Mouse (Mus musculus) limb, embryonic 13.5 days (tissue): Measurements from ENCODE around the gene Cdca7l. TPM values are rescaled to one million over a fixed set of nuclear protein-coding genes. Genes with fewer than 3 reads are reported as not detected.

Experiments
- ATAC-seq: fragments of 200-750 bp; cut with Nextera tagmentation; 2 replicates; pipeline ENCODE4 v1.8.0; 2017; ENCODE audit warnings: low read depth, moderate number of reproducible peaks, moderate TSS enrichment; ENCODE audit not compliant: low FRiP score
- H3K27ac ChIP-seq: fragments of 300-500 bp; sonication (generic); 2 replicates; pipeline ENCODE4 v1.5.1; 2015; ENCODE audit warnings: inconsistent platforms, mild to moderate bottlenecking, moderate library complexity
- H3K27me3 ChIP-seq: fragments of 300-500 bp; sonication (generic); 2 replicates; pipeline ENCODE4 v1.6.1; 2015; ENCODE audit warnings: mild to moderate bottlenecking, inconsistent platforms
- H3K36me3 ChIP-seq: fragments of 300-500 bp; sonication (generic); 2 replicates; pipeline ENCODE4 v1.6.1; 2015; ENCODE audit warnings: inconsistent platforms, mild to moderate bottlenecking, moderate library complexity
- H3K4me1 ChIP-seq: fragments of 300-500 bp; sonication (generic); 2 replicates; pipeline ENCODE4 v1.6.1; 2015; ENCODE audit warnings: inconsistent platforms
- H3K4me2 ChIP-seq: fragments of 300-500 bp; sonication (generic); replicated peaks from 2 replicates; pipeline ENCODE4 v1.6.1; 2015; ENCODE audit warnings: inconsistent platforms, mild to moderate bottlenecking, moderate library complexity
- H3K4me3 ChIP-seq: fragments of 300-500 bp; sonication (generic); 2 replicates; pipeline ENCODE4 v1.5.1; 2015; ENCODE audit warnings: moderate library complexity, mild to moderate bottlenecking, inconsistent platforms
- H3K9ac ChIP-seq: fragments of 300-500 bp; sonication (generic); 2 replicates; pipeline ENCODE4 v1.6.1; 2015; ENCODE audit warnings: mild to moderate bottlenecking, inconsistent platforms
- H3K9me3 ChIP-seq: fragments of 300-500 bp; sonication (generic); 2 replicates; pipeline ENCODE4 v1.6.1; 2016; ENCODE audit warnings: inconsistent platforms
- WGBS: fragments of 180-500 bp; shearing (Covaris S2); methylation state at CpG from one replicate; pipeline ENCODE4 v1.1.7; 2015; 5-methylcytosine and 5-hydroxymethylcytosine counted together
- polyA plus RNA-seq: library from polyadenylated mRNA; unstranded; fragments of >200 nt; fragmentation: Nextera tagmentation; extraction: Ambion mirVana; gene quantifications from 2 replicates; pipeline ENCODE4 v1.2.1, GENCODE M21; 2015

Gene Cdca7l
- polyA plus RNA-seq, 1 experiment from 2014 or later: 32.4 TPM

DNA sequence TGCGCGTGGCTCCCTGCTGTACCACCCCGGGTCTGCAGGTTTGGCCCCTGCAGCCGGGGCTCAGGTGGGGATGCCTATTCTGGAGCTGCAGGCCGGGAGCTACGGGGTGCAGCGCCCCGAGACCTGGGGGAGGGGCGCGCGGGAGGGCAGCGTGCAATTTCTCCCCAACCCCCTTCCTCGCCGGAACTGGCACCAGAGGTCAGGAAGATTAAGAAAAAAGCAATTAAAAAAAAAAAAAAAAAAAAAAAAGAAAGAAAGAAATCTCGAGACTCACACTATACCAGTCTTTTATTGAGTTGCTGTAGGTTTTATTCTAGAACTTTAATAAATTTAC, 40.0 kb downstream of the Cdca7l start:
- Histone ChIP-seq H3K9me3 (no peaks in the 10 kb centered on the region), H3K27me3 (no peaks in the 10 kb centered on the region), H3K36me3 (no peaks in the 10 kb centered on the region), H3K4me1 (peaks cover 21% of the 10 kb centered on the region), H3K27ac (peak overlapping the region; percentile 75; the same call in 1 of the 2 replicates), H3K4me2 (peak overlapping the region; percentile 86), H3K4me3 (peak overlapping the region; percentile 81), H3K9ac (peak overlapping the region; percentile 82)
- 0% methylated on average over 15 of the region's 15 CpGs for WGBS
- no peak for ATAC-seq

DNA sequence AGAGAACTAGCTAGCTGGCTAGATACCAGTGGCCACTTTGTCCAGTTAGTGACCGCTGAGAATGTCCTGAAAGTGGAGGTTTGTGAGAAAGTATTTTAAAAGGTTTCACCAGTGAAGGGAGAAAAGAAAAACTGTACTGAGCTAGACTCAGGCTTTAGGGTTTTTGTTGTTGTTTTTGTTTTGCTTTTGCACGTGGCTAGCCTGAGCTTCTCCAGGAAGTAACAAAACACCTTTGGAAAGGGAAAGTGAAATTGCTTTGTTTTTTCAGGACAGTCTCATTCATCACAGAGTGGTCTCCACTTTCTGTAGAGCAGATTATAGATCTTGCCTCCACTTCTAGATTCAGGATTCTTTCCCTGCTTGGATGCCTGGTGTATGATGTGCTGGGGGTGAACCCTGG, 40.8 kb downstream of the Cdca7l start:
- ATAC-seq: no peak
- WGBS: 25% methylated on average over 2 of the region's 2 CpGs
- H3K9me3 ChIP-seq: no peaks in the 10 kb centered on the region
- peaks cover 26% of the 10 kb centered on the region for H3K4me1 ChIP-seq
- H3K27me3 ChIP-seq: no peaks in the 10 kb centered on the region
- H3K4me2 ChIP-seq: peak overlapping the region; percentile 86
- no peaks in the 10 kb centered on the region for H3K36me3 ChIP-seq
- no peak overlapping the region for H3K27ac ChIP-seq
- H3K9ac ChIP-seq: peak overlapping the region; percentile 51; the same call in 1 of the 2 replicates
- H3K4me3 ChIP-seq: peak overlapping the region; percentile 81

DNA sequence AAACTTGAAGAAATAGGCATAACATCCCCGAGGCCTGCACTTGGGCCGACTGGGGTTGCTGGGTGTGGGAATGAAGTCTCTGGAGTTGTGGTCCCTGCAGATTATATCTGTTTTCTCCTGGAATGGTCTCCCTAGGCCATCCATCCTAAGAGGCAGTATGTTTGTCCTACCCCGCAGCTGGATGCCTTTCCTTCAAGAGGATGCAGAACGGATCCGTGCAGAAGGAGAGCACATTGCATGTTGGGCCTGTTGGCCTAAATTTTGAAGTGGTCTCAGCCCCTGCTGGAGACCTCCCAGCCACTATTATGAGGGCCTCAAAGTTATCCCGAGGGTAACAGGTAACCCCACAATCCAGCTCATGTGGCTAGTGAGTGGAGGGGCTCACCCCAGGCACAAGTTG, 44.5 kb downstream of the Cdca7l start:
- H3K9me3 ChIP-seq: no peaks in the 10 kb centered on the region
- H3K27me3 ChIP-seq: no peaks in the 10 kb centered on the region
- no peak for ATAC-seq
- peaks cover 4% of the 10 kb centered on the region; the same call in 1 of the 2 replicates for H3K36me3 ChIP-seq
- no peak overlapping the region for H3K27ac ChIP-seq
- H3K4me3 ChIP-seq: no peak overlapping the region
- H3K9ac ChIP-seq: no peak overlapping the region
- peaks cover 30% of the 10 kb centered on the region for H3K4me1 ChIP-seq
- H3K4me2 ChIP-seq: no peak overlapping the region
- 90% methylated on average over 6 of the region's 6 CpGs for WGBS

- Histone ChIP-seq H3K27me3 (no peaks in the 10 kb centered on the region), H3K4me3 (no peak overlapping the region), H3K36me3 (peaks cover 4% of the 10 kb centered on the region; the same call in 1 of the 2 replicates), H3K27ac (no peak overlapping the region; the same call in 1 of the 2 replicates), H3K9me3 (no peaks in the 10 kb centered on the region), H3K4me2 (no peak overlapping the region), H3K9ac (no peak overlapping the region), H3K4me1 (peaks cover 19% of the 10 kb centered on the region; the same call in 1 of the 2 replicates)
- no peak for ATAC-seq
- 58% methylated on average over 10 of the region's 10 CpGs for WGBS
These were observed 46.4 kb downstream of the Cdca7l start for GRCm38 (mm10) chr12:117850472-117850871.

DNA sequence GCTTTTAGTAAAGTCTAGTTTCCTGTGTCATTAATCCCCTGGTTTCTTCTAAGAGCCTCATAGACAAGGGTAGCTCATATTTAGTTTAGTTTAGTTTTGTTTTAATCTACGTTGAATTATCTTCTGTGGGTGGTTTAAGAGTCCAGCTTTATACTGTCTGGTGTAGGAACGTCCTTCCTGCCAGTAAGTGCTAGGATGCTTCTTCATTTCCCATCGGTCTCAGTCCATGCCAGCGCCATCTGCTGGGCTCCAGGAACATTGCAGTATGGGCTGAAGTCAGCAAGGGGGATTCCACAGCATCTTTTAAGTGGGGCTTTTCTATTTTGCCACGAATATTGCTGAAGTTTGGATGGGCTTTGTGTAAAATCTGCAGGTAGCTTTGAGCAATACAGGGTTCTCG, 49.2 kb downstream of the Cdca7l start:
- WGBS: 32% methylated on average over 6 of the region's 6 CpGs
- Histone ChIP-seq H3K27me3 (no peaks in the 10 kb centered on the region), H3K36me3 (peaks cover 4% of the 10 kb centered on the region; the same call in 1 of the 2 replicates), H3K9ac (no peak overlapping the region), H3K9me3 (no peaks in the 10 kb centered on the region), H3K4me1 (0 out of 2 replicates have a peak, but pooled peaks cover 12% of the 10 kb centered on the region), H3K4me3 (no peak overlapping the region), H3K4me2 (no peak overlapping the region), H3K27ac (no peak overlapping the region)
- ATAC-seq: peak; percentile 51; the same call in 1 of the 2 replicates

GRCm38 (mm10) chr12:117857023-117857422, 52.9 kb downstream of the Cdca7l start:
- 80% methylated on average over 9 of the region's 9 CpGs for WGBS
- Histone ChIP-seq H3K4me3 (no peak overlapping the region), H3K27me3 (no peaks in the 10 kb centered on the region), H3K4me1 (no peaks in the 10 kb centered on the region), H3K27ac (no peak overlapping the region), H3K36me3 (no peaks in the 10 kb centered on the region), H3K4me2 (no peak overlapping the region), H3K9ac (no peak overlapping the region), H3K9me3 (no peaks in the 10 kb centered on the region)
- ATAC-seq: no peak

DNA sequence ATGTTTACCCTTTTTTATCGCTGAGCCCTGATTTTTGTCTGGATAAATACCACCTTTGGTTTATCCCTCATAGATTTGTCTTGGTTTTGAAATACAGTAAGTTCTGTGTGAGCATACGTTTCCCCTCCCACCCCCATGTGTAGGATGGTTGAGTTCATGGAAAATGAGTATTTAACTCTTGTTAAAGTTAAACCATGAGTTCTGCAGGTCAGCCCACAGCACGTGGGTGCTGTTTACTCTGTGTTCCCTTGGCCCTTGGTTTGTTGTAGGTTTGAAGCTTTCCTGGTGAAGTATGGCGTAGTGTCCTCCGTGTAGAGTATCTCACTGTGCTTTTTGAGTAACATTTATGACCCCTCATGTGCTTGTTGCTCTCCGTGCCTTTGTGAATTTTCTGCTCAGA, 53.8 kb downstream of the Cdca7l start:
- no peaks in the 10 kb centered on the region for H3K27me3 ChIP-seq
- H3K9me3 ChIP-seq: no peaks in the 10 kb centered on the region
- no peaks in the 10 kb centered on the region for H3K36me3 ChIP-seq
- peaks cover 3% of the 10 kb centered on the region for H3K4me1 ChIP-seq
- H3K27ac ChIP-seq: no peak overlapping the region
- 88% methylated on average over 6 of the region's 6 CpGs for WGBS
- H3K4me3 ChIP-seq: no peak overlapping the region
- H3K4me2 ChIP-seq: no peak overlapping the region
- ATAC-seq: no peak
- no peak overlapping the region for H3K9ac ChIP-seq

- Histone ChIP-seq H3K36me3 (peaks cover 5% of the 10 kb centered on the region), H3K9ac (no peak overlapping the region), H3K9me3 (no peaks in the 10 kb centered on the region), H3K4me3 (no peak overlapping the region), H3K27me3 (no peaks in the 10 kb centered on the region), H3K4me2 (no peak overlapping the region), H3K27ac (no peak overlapping the region), H3K4me1 (peaks cover 15% of the 10 kb centered on the region)
- 74% methylated on average over 7 of the region's 7 CpGs for WGBS
- no peak for ATAC-seq
These were observed 56.8 kb downstream of the Cdca7l start for GRCm38 (mm10) chr12:117860840-117861239.

DNA sequence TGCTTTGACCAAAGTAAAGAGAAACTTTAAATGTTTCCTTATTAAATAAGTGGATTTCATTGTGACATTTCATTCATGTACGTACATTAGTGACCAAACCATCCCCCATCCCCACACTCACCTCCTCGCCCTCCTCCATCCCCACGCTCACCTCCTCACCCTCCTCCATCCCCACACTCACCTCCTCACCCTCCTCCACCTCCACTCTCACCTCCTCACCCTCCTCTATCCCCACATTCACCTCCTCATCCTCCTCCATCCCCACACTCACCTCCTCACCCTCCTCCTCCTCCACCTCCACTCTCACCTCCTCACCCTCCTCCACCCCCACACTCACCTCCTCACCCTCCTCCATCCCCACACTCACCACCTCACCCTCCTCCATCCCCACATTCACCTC, 57.2 kb downstream of the Cdca7l start:
- H3K9ac ChIP-seq: no peak overlapping the region
- H3K27ac ChIP-seq: no peak overlapping the region
- no peak for ATAC-seq
- H3K4me2 ChIP-seq: no peak overlapping the region
- H3K27me3 ChIP-seq: no peaks in the 10 kb centered on the region
- H3K9me3 ChIP-seq: no peaks in the 10 kb centered on the region
- peaks cover 15% of the 10 kb centered on the region for H3K4me1 ChIP-seq
- WGBS: 84% methylated on average over 3 of the region's 3 CpGs
- no peak overlapping the region for H3K4me3 ChIP-seq
- H3K36me3 ChIP-seq: peaks cover 9% of the 10 kb centered on the region

DNA sequence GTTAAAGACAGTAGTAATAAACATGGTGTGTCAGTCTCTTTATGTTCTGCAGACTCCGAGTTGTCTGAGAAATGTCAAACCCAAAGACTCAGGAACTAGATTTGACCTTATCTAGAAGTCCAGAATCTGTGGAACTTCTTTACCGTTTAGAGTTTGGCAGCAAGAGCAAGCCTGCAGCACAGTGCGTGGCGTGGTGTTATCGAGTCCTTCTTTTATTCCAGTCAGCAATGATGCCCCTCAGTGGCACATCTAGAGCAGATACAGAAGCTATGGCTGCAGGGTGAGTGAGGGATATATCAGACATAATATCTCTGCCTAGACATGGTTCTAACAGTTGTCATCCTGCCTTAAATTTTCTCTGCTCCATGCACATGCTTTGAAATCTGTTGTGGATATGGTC, 58.6 kb downstream of the Cdca7l start:
- no peak for ATAC-seq
- H3K4me1 ChIP-seq: peaks cover 22% of the 10 kb centered on the region
- H3K36me3 ChIP-seq: peaks cover 21% of the 10 kb centered on the region
- H3K4me2 ChIP-seq: no peak overlapping the region
- H3K27ac ChIP-seq: 0 out of 2 replicates have a peak overlapping the region, but pooled peaks have one; percentile 15
- WGBS: 88% methylated on average over 5 of the region's 5 CpGs
- H3K4me3 ChIP-seq: no peak overlapping the region
- no peaks in the 10 kb centered on the region for H3K9me3 ChIP-seq
- H3K27me3 ChIP-seq: no peaks in the 10 kb centered on the region
- no peak overlapping the region for H3K9ac ChIP-seq

DNA sequence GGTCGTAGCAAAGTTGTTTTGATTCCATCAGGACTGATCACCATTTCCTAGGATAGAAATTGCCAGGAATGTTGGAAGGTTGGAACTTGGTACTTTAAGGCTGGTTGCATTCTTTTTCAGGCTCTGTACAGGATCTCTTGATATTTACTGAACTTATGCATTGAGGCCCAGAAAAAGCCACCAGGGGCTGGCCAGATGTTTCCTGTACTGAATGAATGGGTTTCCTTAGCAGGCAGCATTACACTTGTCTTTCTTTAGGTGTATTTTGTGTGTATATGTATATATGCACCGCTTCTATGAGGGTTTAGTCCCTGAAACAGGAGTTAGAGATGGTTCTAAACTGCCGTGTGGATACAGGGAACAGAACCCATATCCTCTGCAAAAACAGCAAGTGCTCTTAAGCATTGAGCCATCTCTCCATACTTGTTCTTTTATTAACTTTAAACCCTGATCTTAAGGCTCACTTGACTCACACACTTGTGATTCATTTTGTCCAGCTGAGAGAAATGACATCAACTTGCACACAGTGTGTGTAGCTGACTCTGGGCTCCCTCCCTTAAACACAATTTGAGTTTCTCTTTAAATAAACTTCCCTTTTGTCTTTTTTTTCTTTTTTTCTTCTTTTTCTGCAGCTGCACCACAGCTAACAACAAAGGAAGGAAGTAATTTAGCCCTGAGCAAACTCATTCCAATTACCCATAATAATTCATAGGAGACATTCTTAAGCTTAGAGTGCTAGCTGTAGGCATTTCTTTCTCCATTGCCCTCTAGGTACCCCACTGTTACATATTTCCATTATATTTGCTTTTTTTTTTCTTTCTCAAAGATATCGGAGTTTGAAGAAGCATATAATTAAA, 63.8 kb downstream of the Cdca7l start:
- WGBS: 69% methylated on average over 4 of the region's 4 CpGs
- Histone ChIP-seq H3K4me2 (no peak overlapping the region), H3K9ac (no peak overlapping the region), H3K27me3 (no peaks in the 10 kb centered on the region), H3K36me3 (peaks cover 67% of the 10 kb centered on the region), H3K4me1 (peaks cover 21% of the 10 kb centered on the region), H3K27ac (peak overlapping the region; percentile 65; the same call in 1 of the 2 replicates), H3K9me3 (peaks cover 8% of the 10 kb centered on the region; the same call in 1 of the 2 replicates), H3K4me3 (no peak overlapping the region)
- no peak; the same call in 1 of the 2 replicates for ATAC-seq

- Histone ChIP-seq H3K4me2 (no peak overlapping the region), H3K36me3 (peaks cover 89% of the 10 kb centered on the region), H3K9ac (no peak overlapping the region), H3K4me1 (peaks cover 5% of the 10 kb centered on the region), H3K27ac (no peak overlapping the region), H3K27me3 (no peaks in the 10 kb centered on the region), H3K9me3 (peaks cover 8% of the 10 kb centered on the region; the same call in 1 of the 2 replicates), H3K4me3 (no peak overlapping the region)
- ATAC-seq: peak; percentile 34; the same call in 1 of the 2 replicates
- WGBS: 78% methylated on average over 5 of the region's 5 CpGs
These were observed 68.2 kb downstream of the Cdca7l start for GRCm38 (mm10) chr12:117872265-117872664.
